Mouse (Mus musculus) G1E (cell line): ENCODE results near the gene Ect2. TPM values are rescaled to one million over a fixed set of nuclear protein-coding genes. Genes with fewer than 3 reads are reported as not detected.

Source experiments
- ATAC-seq: 2 replicates; pipeline ENCODE4 v1.8.0; 2016; ENCODE audit warnings: mild to moderate bottlenecking; ENCODE audit not compliant: insufficient number of reproducible peaks, poor library complexity, low FRiP score, severe bottlenecking; ENCODE audit errors: extremely low read depth
- DNase-seq: peaks from one replicate; pipeline ENCODE4 v3.0.0; 2012; ENCODE audit warnings: low spot score
- H3K27me3 ChIP-seq: 2 replicates; pipeline ENCODE4 v1.6.1; 2012; ENCODE audit warnings: mild to moderate bottlenecking, low read length, inconsistent platforms; ENCODE audit not compliant: insufficient read depth
- H3K36me3 ChIP-seq: replicated peaks from 2 replicates; pipeline ENCODE3; 2012; ENCODE audit warnings: mild to moderate bottlenecking, inconsistent platforms
- H3K4me1 ChIP-seq: 2 replicates; pipeline ENCODE4 v1.6.1; 2012; ENCODE audit warnings: low read depth, low read length, inconsistent platforms, mixed read lengths; ENCODE audit not compliant: insufficient read depth
- H3K4me3 ChIP-seq: 2 replicates; pipeline ENCODE4 v1.5.1; 2012; ENCODE audit warnings: low read depth, mild to moderate bottlenecking, inconsistent platforms, low read length, moderate library complexity, mixed read lengths
- H3K9me3 ChIP-seq: replicated peaks from 2 replicates; pipeline ENCODE4 v1.6.1; 2012; ENCODE audit warnings: inconsistent platforms
- CTCF ChIP-seq: IDR thresholded peaks from 2 replicates; pipeline ENCODE4 v1.5.1; 2012; ENCODE audit warnings: low read depth, low read length, inconsistent platforms, mixed read lengths
- GATA1 ChIP-seq: IDR thresholded peaks from 2 replicates; pipeline ENCODE4 v1.6.1; 2012; ENCODE audit warnings: borderline replicate concordance, low read length, inconsistent platforms, mixed read lengths
- GATA2 ChIP-seq: IDR thresholded peaks from 2 replicates; pipeline ENCODE4 v1.6.1; 2012; ENCODE audit warnings: low read depth, low read length, inconsistent platforms, borderline replicate concordance
- POLR2AphosphoS5 ChIP-seq: IDR thresholded peaks from 2 replicates; pipeline ENCODE4 v1.6.1; 2012; ENCODE audit warnings: low read depth, low read length, inconsistent platforms; ENCODE audit not compliant: insufficient replicate concordance
- TAL1 ChIP-seq: conservative IDR thresholded peaks from 2 replicates; pipeline ENCODE4 v1.6.1; 2012; ENCODE audit warnings: low read depth, low read length, inconsistent platforms, mixed read lengths
- polyA plus RNA-seq: library from polyadenylated mRNA; stranded (reverse); fragments of >175 nt; gene quantifications from 2 replicates; pipeline ENCODE4 v1.2.3, GENCODE M21; 2012
- total RNA-seq, 2 experiments: library from RNA; stranded (forward) in 1 of 2; stranded (reverse) in 1 of 2; fragments of 200-1000 nt in 1 of 2; fragments of >200 nt in 1 of 2; fragmentation: Nextera tagmentation in 1 of 2; gene quantifications; 2 replicates each; pipeline ENCODE4 v1.2.3; 2014 to 2017

Ect2 gene
- total and polyA plus RNA-seq, 3 experiments: 1.9 to 191 (median 77.4) TPM

DNA sequence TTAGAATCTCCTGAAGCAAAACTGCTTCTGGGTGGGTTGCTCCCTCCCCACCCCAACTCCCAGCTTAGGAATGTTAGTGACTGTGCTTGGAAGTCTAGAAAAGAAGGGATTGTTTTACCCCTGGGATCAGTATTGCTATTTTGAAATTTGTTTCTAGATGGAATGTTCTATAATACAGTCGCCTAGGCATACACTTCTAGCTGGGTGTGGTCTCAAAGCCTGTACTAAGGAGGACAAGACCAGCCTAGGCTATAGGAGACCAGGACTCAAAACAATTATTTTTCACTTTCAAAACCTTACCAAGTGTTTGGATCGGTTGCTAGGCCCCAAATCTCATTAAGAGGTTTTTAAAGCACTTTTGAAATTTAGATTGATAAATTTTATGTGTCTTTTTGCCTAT lies 602 bp upstream of the Ect2 start:
- TF ChIP-seq TAL1 (no peak), POLR2AphosphoS5 (no peak), CTCF (no peak), GATA1 (no peak), GATA2 (no peak)
- Histone ChIP-seq H3K36me3 (peaks cover 21% of the 10 kb centered on the region), H3K9me3 (no peaks in the 10 kb centered on the region), H3K4me3 (peak overlapping the region; percentile 100; the same call in 1 of the 2 replicates), H3K27me3 (no peaks in the 10 kb centered on the region), H3K4me1 (peaks cover 32% of the 10 kb centered on the region)
- DNase-seq: no peak
- ATAC-seq: no peak

DNA sequence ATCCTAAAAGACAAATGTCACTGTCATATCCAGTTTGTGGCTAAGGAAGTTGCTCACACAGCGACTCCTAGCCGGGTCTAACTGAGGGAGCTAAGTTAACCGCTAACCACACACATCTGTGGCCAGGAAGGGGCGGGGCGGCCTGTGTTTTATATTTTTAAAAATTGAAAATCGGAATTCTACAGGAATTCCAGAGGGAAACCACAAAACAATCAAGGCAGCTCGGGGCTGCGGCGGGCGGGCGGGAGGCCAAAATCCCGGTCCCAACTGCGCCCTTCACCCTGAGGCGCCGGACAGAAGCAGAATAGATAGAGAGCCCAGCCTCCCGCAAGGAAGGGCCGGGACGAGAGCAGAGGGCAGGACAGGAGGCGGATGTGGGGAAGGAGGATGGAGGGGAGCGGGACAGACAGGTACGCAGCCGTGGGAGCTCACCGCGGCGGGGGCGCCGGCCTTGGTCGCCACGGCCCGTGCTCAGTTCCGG lies 447 bp downstream of the Ect2 start:
- H3K9me3 ChIP-seq: no peaks in the 10 kb centered on the region
- no peaks in the 10 kb centered on the region for H3K27me3 ChIP-seq
- peak overlapping the region; percentile 100 for H3K4me3 ChIP-seq
- 0 out of 2 replicates have a peak, but pooled peaks have one; percentile 28 for ATAC-seq
- H3K36me3 ChIP-seq: peaks cover 30% of the 10 kb centered on the region
- DNase-seq: peak; percentile 53
- peaks cover 28% of the 10 kb centered on the region for H3K4me1 ChIP-seq
- TF ChIP-seq GATA1: no peak
- no peak for TF ChIP-seq POLR2AphosphoS5
- TF ChIP-seq GATA2: no peak
- TF ChIP-seq CTCF: no peak
- TF ChIP-seq TAL1: no peak

DNA sequence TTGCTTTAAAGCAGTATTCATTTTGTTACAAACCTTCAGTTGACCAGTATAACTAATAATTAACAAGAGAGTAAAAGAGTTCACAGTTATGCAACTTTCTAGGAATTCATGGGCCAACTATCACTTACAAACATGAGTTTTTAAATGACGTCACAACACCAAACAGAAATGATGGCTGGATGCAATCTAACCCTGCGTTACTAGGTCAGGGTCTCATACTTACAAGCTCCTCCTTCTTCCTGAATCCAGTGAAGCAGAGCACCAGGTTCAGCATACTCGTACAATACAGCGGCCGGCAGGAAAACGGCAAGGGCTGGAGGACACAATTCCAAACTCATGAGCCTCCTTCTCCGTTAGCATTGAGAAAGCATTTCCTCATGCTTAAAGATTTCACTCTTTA lies 7.9 kb downstream of the Ect2 start:
- H3K36me3 ChIP-seq: peaks cover 84% of the 10 kb centered on the region
- no peaks in the 10 kb centered on the region for H3K27me3 ChIP-seq
- ATAC-seq (no peak), DNase-seq (no peak)
- TF ChIP-seq POLR2AphosphoS5 (no peak), CTCF (no peak), GATA1 (no peak), GATA2 (no peak), TAL1 (no peak)
- H3K4me1 ChIP-seq: peaks cover 3% of the 10 kb centered on the region; the same call in 1 of the 2 replicates
- H3K4me3 ChIP-seq: no peak overlapping the region
- H3K9me3 ChIP-seq: no peaks in the 10 kb centered on the region

DNA sequence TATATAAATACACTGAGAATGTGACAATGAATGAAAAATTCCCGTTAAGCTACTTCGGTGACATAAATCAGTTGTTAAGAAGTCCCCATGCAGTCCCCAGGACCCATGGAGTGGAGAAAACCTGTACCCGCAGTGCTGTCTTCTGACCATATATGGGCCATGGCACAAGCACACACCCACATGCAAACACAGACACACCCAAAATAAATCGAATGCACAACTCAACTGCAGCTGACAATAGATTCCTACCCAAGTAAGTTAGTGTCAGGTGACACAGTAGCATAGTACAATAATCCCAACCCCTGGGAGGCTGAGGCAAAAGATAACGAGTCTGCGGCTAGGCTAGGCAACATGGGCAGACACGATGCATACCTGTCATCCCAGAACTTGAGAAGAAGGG lies 10.1 kb downstream of the Ect2 start:
- Histone ChIP-seq H3K9me3 (no peaks in the 10 kb centered on the region), H3K36me3 (peaks cover 84% of the 10 kb centered on the region), H3K27me3 (no peaks in the 10 kb centered on the region), H3K4me3 (no peak overlapping the region), H3K4me1 (no peaks in the 10 kb centered on the region)
- no peak for DNase-seq
- no peak for ATAC-seq
- no peak for TF ChIP-seq GATA1

DNA sequence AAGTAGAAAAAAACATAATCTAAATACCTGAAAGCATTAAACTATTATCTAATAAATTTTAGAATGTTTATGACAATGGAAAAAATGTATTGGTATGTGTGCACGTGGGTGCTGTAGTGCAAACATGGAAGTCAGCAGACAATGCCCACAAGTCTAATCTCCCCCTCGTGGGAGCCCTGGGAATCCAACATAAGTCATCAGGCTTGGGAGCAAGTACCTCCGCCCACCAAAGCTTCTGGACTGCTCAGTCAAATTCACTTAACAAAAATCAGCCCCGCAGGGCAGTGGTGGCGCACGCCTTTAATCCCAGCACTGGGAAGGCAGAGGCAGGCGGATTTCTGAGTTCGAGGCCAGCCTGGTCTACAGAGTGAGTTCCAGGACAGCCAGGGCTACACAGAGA lies 13.6 kb downstream of the Ect2 start:
- no peaks in the 10 kb centered on the region for H3K4me1 ChIP-seq
- H3K36me3 ChIP-seq: peaks cover 87% of the 10 kb centered on the region
- ATAC-seq (no peak), DNase-seq (no peak)
- H3K9me3 ChIP-seq: no peaks in the 10 kb centered on the region
- no peaks in the 10 kb centered on the region for H3K27me3 ChIP-seq
- no peak for TF ChIP-seq CTCF
- no peak for TF ChIP-seq POLR2AphosphoS5
- no peak for TF ChIP-seq GATA1
- no peak for TF ChIP-seq TAL1
- no peak for TF ChIP-seq GATA2
- H3K4me3 ChIP-seq: no peak overlapping the region

DNA sequence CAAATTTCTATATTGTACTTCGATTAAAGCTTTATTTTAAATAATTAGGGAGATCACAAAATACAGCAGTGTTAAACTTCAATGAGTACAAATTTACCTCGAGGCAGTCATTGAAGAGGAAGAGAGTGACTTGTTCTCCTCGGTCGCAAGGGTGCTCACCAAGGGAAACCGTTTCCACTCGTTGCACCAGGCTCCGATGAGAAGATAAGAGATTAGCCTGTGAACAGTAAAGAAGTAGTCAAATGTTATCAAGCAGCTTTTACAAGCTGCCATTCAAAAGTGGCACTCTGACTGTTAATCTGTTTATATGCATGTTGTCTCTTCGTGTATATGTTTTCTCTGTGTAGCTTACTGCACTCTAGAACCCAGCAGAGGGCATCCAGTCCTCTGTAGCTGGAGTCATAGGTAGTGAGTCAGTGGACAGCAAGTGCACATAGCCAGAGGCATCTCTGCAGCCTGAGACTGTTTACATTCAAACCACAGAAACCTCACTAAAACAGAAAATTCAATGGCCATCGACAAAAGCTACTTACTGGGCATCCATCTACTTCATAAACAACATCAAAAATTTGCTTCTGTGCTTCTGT lies 31.7 kb downstream of the Ect2 start:
- ATAC-seq: peak; percentile 67
- no peak overlapping the region for H3K4me3 ChIP-seq
- no peaks in the 10 kb centered on the region for H3K27me3 ChIP-seq
- TF ChIP-seq GATA1: no peak
- no peak for TF ChIP-seq TAL1
- TF ChIP-seq CTCF: no peak
- no peak for TF ChIP-seq GATA2
- TF ChIP-seq POLR2AphosphoS5: no peak
- H3K4me1 ChIP-seq: peaks cover 8% of the 10 kb centered on the region
- H3K36me3 ChIP-seq: peaks cover 82% of the 10 kb centered on the region
- H3K9me3 ChIP-seq: no peaks in the 10 kb centered on the region
- DNase-seq: peak; percentile 5
